Mouse (Mus musculus) limb, embryonic 10.5 days (tissue): ENCODE measurements around the gene Slc22a2. TPM values are rescaled to one million over a fixed set of nuclear protein-coding genes. Genes with fewer than 3 reads are reported as not detected.
A peak's percentile ranks its signal among the peaks of the same experiment; 100 is the strongest.

Experiments
- DNase-seq: peaks from one replicate; pipeline ENCODE4 v3.0.0-alpha.2; 2017; ENCODE audit warnings: low spot score
- H3K27ac ChIP-seq: fragments of 300-500 bp; sonication (generic); 2 replicates; pipeline ENCODE4 v1.5.1; 2016; ENCODE audit warnings: mild to moderate bottlenecking
- H3K27me3 ChIP-seq: fragments of 300-500 bp; sonication (generic); 2 replicates; pipeline ENCODE4 v1.6.1; 2016; ENCODE audit warnings: low read depth, mild to moderate bottlenecking; ENCODE audit not compliant: poor library complexity, severe bottlenecking
- H3K36me3 ChIP-seq: fragments of 300-500 bp; sonication (generic); 2 replicates; pipeline ENCODE4 v1.6.1; 2016; ENCODE audit warnings: mild to moderate bottlenecking, moderate library complexity
- H3K4me1 ChIP-seq: fragments of 300-500 bp; sonication (generic); 2 replicates; pipeline ENCODE4 v1.6.1; 2016
- H3K4me3 ChIP-seq: fragments of 300-500 bp; sonication (generic); 2 replicates; pipeline ENCODE4 v1.5.1; 2016; ENCODE audit warnings: mild to moderate bottlenecking, moderate library complexity
- H3K9me3 ChIP-seq: fragments of 300-500 bp; sonication (generic); replicated peaks from 2 replicates; pipeline ENCODE4 v1.6.1; 2016; ENCODE audit warnings: mild to moderate bottlenecking
- WGBS: fragments of 180-500 bp; shearing (Covaris S2); methylation state at CpG from one replicate; pipeline ENCODE4 v1.1.7; 2016; 5-methylcytosine and 5-hydroxymethylcytosine counted together
- polyA plus RNA-seq: library from polyadenylated mRNA; unstranded; fragments of >200 nt; fragmentation: Nextera tagmentation; extraction: Ambion mirVana; gene quantifications from 2 replicates; pipeline ENCODE4 v1.2.1, GENCODE M21; 2016

Gene Slc22a2
- polyA plus RNA-seq, 1 experiment from 2014 or later, result not detected

DNA sequence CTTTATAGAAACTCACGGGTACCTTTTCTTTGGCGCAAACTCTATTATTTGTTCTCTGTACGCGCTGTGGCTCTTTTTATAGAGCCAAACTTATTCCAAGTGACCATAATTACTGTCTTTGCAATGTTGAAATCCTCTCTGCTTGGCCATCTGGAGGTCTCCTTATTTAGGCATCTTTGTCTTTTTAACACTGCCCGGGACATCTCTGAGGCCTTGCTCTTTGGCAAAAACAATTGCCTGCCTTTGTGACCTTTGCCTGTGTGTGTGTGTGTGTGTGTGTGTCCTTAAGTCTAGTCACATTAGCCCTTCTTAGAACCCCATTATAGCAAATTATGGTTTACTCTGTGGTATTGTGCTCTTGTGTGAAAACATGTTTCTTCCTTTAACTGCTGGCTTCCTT is 61.5 kb downstream of the Slc22a2 start:
- Histone ChIP-seq H3K27ac (no peak overlapping the region), H3K4me3 (no peak overlapping the region), H3K9me3 (no peaks in the 10 kb centered on the region), H3K27me3 (no peaks in the 10 kb centered on the region), H3K36me3 (no peaks in the 10 kb centered on the region), H3K4me1 (0 out of 2 replicates have a peak, but pooled peaks cover 5% of the 10 kb centered on the region)
- WGBS, result 93% methylated on average over 5 of the region's 5 CpGs
- no peak for DNase-seq

DNA sequence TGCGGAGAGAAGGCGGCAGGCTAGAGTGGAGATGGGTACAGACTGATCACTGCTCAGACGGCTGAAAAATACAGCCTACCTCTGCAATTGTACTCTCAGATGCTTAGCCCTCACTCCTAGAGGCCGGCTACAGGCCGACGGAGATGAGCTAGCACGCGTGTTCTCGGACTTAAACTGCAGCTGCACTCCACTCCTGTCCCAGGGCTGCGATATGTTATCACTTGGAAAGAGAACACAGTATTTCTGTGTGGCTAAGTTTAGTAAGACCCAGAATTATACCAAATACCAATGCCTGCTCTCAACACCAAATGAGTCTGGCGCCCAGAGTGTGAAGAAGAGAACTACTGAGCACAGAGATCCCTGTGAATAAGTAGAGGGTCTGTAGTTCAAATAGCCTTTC is 68.7 kb downstream of the Slc22a2 start:
- no peaks in the 10 kb centered on the region for H3K9me3 ChIP-seq
- H3K27me3 ChIP-seq, result no peaks in the 10 kb centered on the region
- no peak overlapping the region for H3K4me3 ChIP-seq
- H3K36me3 ChIP-seq, result no peaks in the 10 kb centered on the region
- H3K27ac ChIP-seq, result no peak overlapping the region
- no peak for DNase-seq
- 0 out of 2 replicates have a peak, but pooled peaks cover 5% of the 10 kb centered on the region for H3K4me1 ChIP-seq
- WGBS, result 92% methylated on average over 11 of the region's 11 CpGs

DNA sequence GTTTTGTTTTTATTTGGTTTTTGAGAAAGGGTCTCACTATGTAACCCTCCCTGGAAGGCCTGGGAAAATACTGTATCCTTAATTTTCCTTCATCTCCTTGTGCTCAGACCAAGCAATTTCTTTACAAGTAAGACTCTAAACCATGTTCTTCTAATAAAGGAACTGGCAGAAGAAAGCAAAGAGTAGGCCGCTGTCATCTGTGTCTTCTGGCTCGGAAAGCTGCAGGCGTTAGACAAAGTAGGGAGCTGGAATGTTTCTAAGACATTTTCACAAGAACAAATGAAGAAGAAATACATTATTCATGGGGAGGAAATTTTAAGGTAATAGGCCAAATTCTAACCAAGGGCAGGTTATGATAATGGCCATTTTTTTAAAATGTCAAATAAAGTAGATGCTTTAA is 70.1 kb downstream of the Slc22a2 start:
- WGBS, result 92% methylated on average over 3 of the region's 3 CpGs

GRCm38 (mm10) chr17:12655826-12656225 is 71.9 kb downstream of the Slc22a2 start:
- no peaks in the 10 kb centered on the region for H3K27me3 ChIP-seq
- no peak for DNase-seq
- no peak overlapping the region for H3K4me3 ChIP-seq
- 83% methylated on average over 7 of the region's 7 CpGs for WGBS
- no peaks in the 10 kb centered on the region for H3K9me3 ChIP-seq
- no peaks in the 10 kb centered on the region for H3K4me1 ChIP-seq
- no peak overlapping the region for H3K27ac ChIP-seq
- H3K36me3 ChIP-seq, result no peaks in the 10 kb centered on the region

More for the DNA sequence above, 70.1 kb downstream of the Slc22a2 start:
- Histone ChIP-seq H3K36me3 (no peaks in the 10 kb centered on the region), H3K4me3 (no peak overlapping the region), H3K9me3 (no peaks in the 10 kb centered on the region), H3K27ac (no peak overlapping the region), H3K27me3 (no peaks in the 10 kb centered on the region), H3K4me1 (0 out of 2 replicates have a peak, but pooled peaks cover 5% of the 10 kb centered on the region)
- DNase-seq, result no peak

GRCm38 (mm10) chr17:12658784-12659183 is 74.9 kb downstream of the Slc22a2 start:
- H3K4me3 ChIP-seq, result no peak overlapping the region
- WGBS, result 87% methylated on average over 7 of the region's 7 CpGs
- no peaks in the 10 kb centered on the region for H3K27me3 ChIP-seq

GRCm38 (mm10) chr17:12659233-12659632 is 75.3 kb downstream of the Slc22a2 start:
- WGBS, result 92% methylated on average over 10 of the region's 10 CpGs
- Histone ChIP-seq H3K27me3 (no peaks in the 10 kb centered on the region), H3K4me3 (no peak overlapping the region), H3K4me1 (peaks cover 15% of the 10 kb centered on the region), H3K36me3 (no peaks in the 10 kb centered on the region), H3K27ac (no peak overlapping the region), H3K9me3 (no peaks in the 10 kb centered on the region)
- no peak for DNase-seq

More at GRCm38 (mm10) chr17:12658784-12659183, 74.9 kb downstream of the Slc22a2 start:
- H3K27ac ChIP-seq, result no peak overlapping the region
- H3K36me3 ChIP-seq, result no peaks in the 10 kb centered on the region
- DNase-seq, result no peak
- H3K4me1 ChIP-seq, result peaks cover 10% of the 10 kb centered on the region; the same call in 1 of the 2 replicates
- no peaks in the 10 kb centered on the region for H3K9me3 ChIP-seq

GRCm38 (mm10) chr17:12660572-12661260 is 76.8 kb downstream of the Slc22a2 start:
- 77% methylated on average over 13 of the region's 13 CpGs for WGBS
- no peak for DNase-seq
- Histone ChIP-seq H3K27me3 (no peaks in the 10 kb centered on the region), H3K36me3 (no peaks in the 10 kb centered on the region), H3K4me1 (peaks cover 17% of the 10 kb centered on the region), H3K4me3 (no peak overlapping the region), H3K9me3 (no peaks in the 10 kb centered on the region), H3K27ac (no peak overlapping the region; the same call in 1 of the 2 replicates)

DNA sequence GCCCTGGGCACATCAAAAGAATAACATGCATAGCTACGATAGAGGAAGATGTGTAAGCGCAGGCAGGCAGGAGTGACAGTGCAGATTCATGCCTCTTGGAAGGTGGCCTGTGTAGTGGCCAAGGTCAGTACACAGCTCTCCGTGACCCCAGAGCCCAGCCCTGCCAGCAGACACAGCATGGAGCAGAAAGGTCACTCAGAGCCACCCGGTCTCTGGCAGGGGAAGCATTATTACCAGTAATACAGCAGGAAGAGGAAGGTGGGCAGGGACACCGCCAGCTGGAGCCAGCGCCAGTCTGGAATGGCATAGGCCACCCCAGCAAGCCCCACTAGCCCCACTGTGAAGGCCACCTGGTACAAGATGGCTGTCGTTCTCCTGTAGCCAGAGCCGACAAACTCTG is 80.2 kb downstream of the Slc22a2 start:
- peaks cover 29% of the 10 kb centered on the region for H3K4me1 ChIP-seq
- WGBS, result 70% methylated on average over 8 of the region's 8 CpGs
- H3K27ac ChIP-seq, result no peak overlapping the region

GRCm38 (mm10) chr17:12668478-12669362 is 84.8 kb downstream of the Slc22a2 start:
- Histone ChIP-seq H3K36me3 (no peaks in the 10 kb centered on the region), H3K4me1 (peaks cover 37% of the 10 kb centered on the region), H3K4me3 (no peak overlapping the region), H3K27me3 (no peaks in the 10 kb centered on the region), H3K9me3 (no peaks in the 10 kb centered on the region), H3K27ac (peak overlapping the region; percentile 66; the same call in 1 of the 2 replicates)
- no peak for DNase-seq
- WGBS, result 12% methylated on average over 7 of the region's 7 CpGs

More for the DNA sequence above, 80.2 kb downstream of the Slc22a2 start:
- H3K36me3 ChIP-seq, result no peaks in the 10 kb centered on the region
- no peak for DNase-seq
- no peaks in the 10 kb centered on the region for H3K9me3 ChIP-seq
- H3K27me3 ChIP-seq, result no peaks in the 10 kb centered on the region
- H3K4me3 ChIP-seq, result no peak overlapping the region

- H3K36me3 ChIP-seq, result no peaks in the 10 kb centered on the region
- H3K27me3 ChIP-seq, result no peaks in the 10 kb centered on the region
- peak overlapping the region; percentile 66 for H3K27ac ChIP-seq
- no peak for DNase-seq
- H3K4me1 ChIP-seq, result peaks cover 31% of the 10 kb centered on the region
- H3K9me3 ChIP-seq, result no peaks in the 10 kb centered on the region
- H3K4me3 ChIP-seq, result no peak overlapping the region
Measured at GRCm38 (mm10) chr17:12669363-12669679, 85.4 kb downstream of the Slc22a2 start.

DNA sequence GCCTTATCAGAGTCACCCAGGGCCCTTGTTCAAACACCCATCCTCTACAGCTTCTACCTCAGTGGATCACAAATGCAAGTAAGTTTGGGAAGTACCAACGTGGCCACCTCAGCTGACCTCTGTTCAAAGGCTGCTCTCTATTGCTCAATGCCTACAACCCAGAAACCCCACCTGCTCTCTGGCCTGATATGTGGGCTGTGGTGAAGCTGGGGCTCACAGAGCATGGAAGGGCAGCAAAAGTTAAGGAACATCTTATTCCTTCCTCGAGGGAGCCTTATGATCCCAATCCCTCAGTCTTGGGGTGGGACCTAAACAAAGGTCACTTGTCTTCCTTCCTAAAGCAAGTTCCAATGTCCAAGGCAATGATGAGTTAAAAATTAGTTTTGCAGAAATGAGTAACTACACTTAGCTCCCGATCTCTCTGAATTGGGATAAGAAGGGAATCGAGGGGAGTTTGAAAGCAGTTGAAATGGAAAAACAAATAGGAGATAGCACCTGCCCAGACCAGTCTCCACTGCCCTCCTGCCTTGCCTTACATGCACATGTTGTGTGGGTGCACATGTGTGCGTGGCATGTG is 87.2 kb downstream of the Slc22a2 start:
- H3K27me3 ChIP-seq, result no peaks in the 10 kb centered on the region
- no peak overlapping the region for H3K4me3 ChIP-seq
- no peaks in the 10 kb centered on the region for H3K9me3 ChIP-seq
- WGBS, result 94% methylated on average over 5 of the region's 5 CpGs
- H3K36me3 ChIP-seq, result no peaks in the 10 kb centered on the region
- 0 out of 2 replicates have a peak overlapping the region, but pooled peaks have one; percentile 3 for H3K27ac ChIP-seq
- H3K4me1 ChIP-seq, result peaks cover 30% of the 10 kb centered on the region
- no peak for DNase-seq

DNA sequence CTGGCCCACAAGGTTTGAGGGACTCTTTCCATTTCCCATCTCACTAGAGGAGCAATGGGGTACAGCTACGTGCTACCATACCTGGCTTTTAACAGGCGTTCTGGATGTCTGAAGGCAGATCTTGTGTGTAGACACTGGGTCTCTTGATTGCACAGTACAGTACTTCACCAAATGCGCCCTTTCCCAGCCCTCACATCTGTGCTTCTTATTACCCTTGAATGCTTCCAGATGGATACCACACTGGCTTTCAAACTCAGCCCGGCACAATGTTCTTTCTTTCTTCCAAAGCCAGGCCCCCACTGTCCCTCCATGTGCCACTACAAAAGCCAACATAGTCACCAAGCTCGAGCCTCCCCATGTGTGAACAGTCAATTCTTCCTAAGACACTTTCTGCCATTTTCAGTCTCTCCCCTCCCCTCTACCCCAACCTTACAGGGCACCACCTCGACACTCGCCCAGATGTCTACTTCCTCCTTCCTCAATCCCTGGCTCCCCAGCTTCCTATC is 88.4 kb downstream of the Slc22a2 start:
- Histone ChIP-seq H3K36me3 (no peaks in the 10 kb centered on the region), H3K27me3 (no peaks in the 10 kb centered on the region), H3K4me3 (no peak overlapping the region), H3K27ac (peak overlapping the region; percentile 77), H3K9me3 (no peaks in the 10 kb centered on the region), H3K4me1 (peaks cover 28% of the 10 kb centered on the region)
- 49% methylated on average over 7 of the region's 7 CpGs for WGBS
- DNase-seq, result peak; percentile 45

GRCm38 (mm10) chr17:12673871-12674270 is 89.9 kb downstream of the Slc22a2 start:
- H3K27ac ChIP-seq, result peak overlapping the region; percentile 7; the same call in 1 of the 2 replicates
- no peaks in the 10 kb centered on the region for H3K27me3 ChIP-seq
- peaks cover 21% of the 10 kb centered on the region for H3K4me1 ChIP-seq
- H3K4me3 ChIP-seq, result no peak overlapping the region
- no peaks in the 10 kb centered on the region for H3K36me3 ChIP-seq
- DNase-seq, result no peak
- no peaks in the 10 kb centered on the region for H3K9me3 ChIP-seq
- WGBS, result 78% methylated on average over 3 of the region's 3 CpGs
